In genomic region chr1:127239914-127240313, GRCm38 (mm10) we compare ENCODE assay signal across 8 mouse cellular contexts. TPM values are rescaled to one million over a fixed set of nuclear protein-coding genes. Genes with fewer than 3 reads are reported as not detected.
DNase-seq lines count a peak whose midpoint lies in the region; ATAC-seq and TF ChIP-seq lines count a peak whose summit lies in the region.

No protein-coding gene starts in this region.

- H3K4me1 ChIP-seq in bone marrow macrophage, adult 2 months (ENCODE audit: control insufficient read depth, insufficient read depth, low read length): peaks cover 57% of the 10 kb centered on the region

- TF ChIP-seq POLR2A in bone marrow macrophage, adult 2 months (IDR thresholded peaks at IDR 0.05; ENCODE audit: borderline replicate concordance, low read depth, low read length): no peak

- ATAC-seq in megakaryocyte, adult 5-6 weeks (ENCODE audit: poor library complexity, severe bottlenecking): peak; percentile 51

- no peak for TF ChIP-seq CTCF in layer of hippocampus, adult 2 months (conservative IDR thresholded peaks at IDR 0.05)
- TF ChIP-seq CTCF in bone marrow macrophage, adult 2 months (IDR thresholded peaks at IDR 0.05; ENCODE audit: low read depth, low read length): no peak

- H3K27ac ChIP-seq in layer of hippocampus, adult 2 months: peak overlapping the region; percentile 32; the same call in 1 of the 2 replicates
- peak overlapping the region; percentile 39 for H3K27ac ChIP-seq in bone marrow macrophage, adult 2 months (ENCODE audit: insufficient read depth, low read depth, low read length)

- intact Hi-C loops in heart, postnatal 25 days (cut with DNase I): no loop called here

- no peak for DNase-seq in layer of hippocampus, adult 2 months (ENCODE audit: low spot score in 2 of 2)
- DNase-seq in layer of hippocampus, adult 8-10 months (ENCODE audit: low spot score in 2 of 2): no peak
- peak; percentile 20 for DNase-seq in heart, postnatal 25 days (ENCODE audit: low spot score)
- DNase-seq in ovary, postnatal 14 days (ENCODE audit: low spot score): no peak
- no peak for DNase-seq in adrenal gland, postnatal 10 days
- no peak for DNase-seq in frontal cortex, adult 2 months (ENCODE audit: extremely low spot score in 1 of 2, low spot score in 1 of 2)

- no peak overlapping the region for H3K4me3 ChIP-seq in layer of hippocampus, adult 2 months
- 0 out of 2 replicates have a peak overlapping the region, but pooled peaks have one; percentile 7 for H3K4me3 ChIP-seq in bone marrow macrophage, adult 2 months (ENCODE audit: insufficient read depth, low read length)

RNA-seq across cellular contexts. Expression of gene Mgat5, which starts 35.1 kb away (rescaled TPM):
- total RNA-seq in layer of hippocampus, adult 2 months (2021): 10 to 100 TPM; 51.0 to 52.4 TPM
- total RNA-seq in layer of hippocampus, adult 8-10 months (2022): 10 to 100 TPM; 53.3 to 57.1 (median 55.1) TPM
- polyA plus RNA-seq in bone marrow macrophage, adult 2 months (2012; ENCODE audit: insufficient read depth, insufficient read length, missing spikeins): 20.4 and 22.7 TPM in 2 replicates
- total RNA-seq in heart, postnatal 25 days (2021): 10 to 100 TPM; 14.1 to 14.8 TPM
- total RNA-seq in megakaryocyte, adult 5-6 weeks (2015): 15.9 and 17.2 TPM in 2 replicates
- 14.4 and 19.0 TPM in 2 replicates for total RNA-seq in megakaryocyte, adult 5-6 weeks (2017)
- 10 to 100 TPM; 12.4 to 14.3 TPM for total RNA-seq in adrenal gland, postnatal 10 days (2021)
- polyA plus RNA-seq in frontal cortex, adult 2 months (2012; rRNA removed): 34.7 and 36.0 TPM in 2 replicates
